Mouse (Mus musculus) testis, adult 2 months (tissue): ENCODE measurements at regions not wholly inside any gene's neighbourhood (a gene's known extent, or its start where the extent isn't known, plus 50 kb on each side); places are given as distances from the start of the nearest gene placed in this dataset.

ENCODE experiments used
- CTCF ChIP-seq: fragments of 200-500 bp; IDR thresholded peaks from 2 replicates; pipeline ENCODE4 v1.5.1; 2012; ENCODE audit warnings: low read depth, mild to moderate bottlenecking, inconsistent platforms, low read length, moderate library complexity; ENCODE audit not compliant: control insufficient read depth, insufficient read depth, insufficient replicate concordance
- POLR2A ChIP-seq: fragments of 200-500 bp; IDR thresholded peaks from 2 replicates; pipeline ENCODE4 v1.6.1; 2012; ENCODE audit warnings: low read depth, mild to moderate bottlenecking, inconsistent platforms, low read length, moderate library complexity; ENCODE audit not compliant: control insufficient read depth

DNA sequence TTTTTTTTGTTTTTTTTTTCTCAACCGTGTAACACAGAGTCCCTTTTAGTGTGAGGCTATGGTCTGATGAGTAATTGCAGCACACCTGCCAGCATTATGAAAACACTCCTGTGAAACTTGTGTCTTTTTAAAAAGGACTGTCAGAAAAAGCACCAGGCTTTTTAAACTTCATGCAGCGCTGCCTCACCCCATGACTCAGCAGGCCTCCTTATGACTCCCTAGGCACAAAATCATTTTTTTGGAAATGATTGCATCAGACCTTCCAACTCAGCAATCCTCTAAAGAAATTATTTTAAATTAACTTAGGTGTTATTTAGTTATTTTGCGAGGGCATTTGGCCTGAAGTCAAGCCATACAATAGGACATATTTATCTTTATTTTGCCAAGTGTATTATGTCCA is 134.7 kb upstream of the Hcn1 start:
- TF ChIP-seq CTCF (no peak), POLR2A (no peak)
